Mouse (Mus musculus) hindbrain, embryonic 14.5 days (tissue): ENCODE data around the gene Olfr1338. TPM values are rescaled to one million over a fixed set of nuclear protein-coding genes. Genes with fewer than 3 reads are reported as not detected.

Experiments
- ATAC-seq: fragments of 200-750 bp; cut with Nextera tagmentation; 2 replicates; pipeline ENCODE4 v1.8.0; 2017; ENCODE audit warnings: moderate number of reproducible peaks, mild to moderate bottlenecking, moderate TSS enrichment, moderate library complexity; ENCODE audit not compliant: low FRiP score
- DNase-seq: peaks from one replicate; pipeline ENCODE4 v3.0.0-alpha.2; 2015; ENCODE audit warnings: low spot score
- H3K27ac ChIP-seq: fragments of 300-500 bp; sonication (generic); 2 replicates; pipeline ENCODE4 v1.5.1; 2014; ENCODE audit warnings: mild to moderate bottlenecking, moderate library complexity
- H3K27me3 ChIP-seq: fragments of 300-500 bp; sonication (generic); 2 replicates; pipeline ENCODE4 v1.6.1; 2014; ENCODE audit warnings: mild to moderate bottlenecking, low read length, mixed read lengths; ENCODE audit not compliant: control insufficient read depth, insufficient read depth
- H3K36me3 ChIP-seq: fragments of 300-500 bp; sonication (generic); replicated peaks from 2 replicates; pipeline ENCODE4 v1.6.1; 2014; ENCODE audit not compliant: control insufficient read depth, insufficient read depth
- H3K4me1 ChIP-seq: fragments of 300-500 bp; sonication (generic); replicated peaks from 2 replicates; pipeline ENCODE4 v1.6.1; 2014; ENCODE audit warnings: antibody characterized with exemption, low read length, mixed read lengths; ENCODE audit not compliant: control insufficient read depth, insufficient read depth
- H3K4me2 ChIP-seq: fragments of 300-500 bp; sonication (generic); replicated peaks from 2 replicates; pipeline ENCODE4 v1.6.1; 2014; ENCODE audit warnings: mild to moderate bottlenecking, moderate library complexity
- H3K4me3 ChIP-seq: fragments of 300-500 bp; sonication (generic); replicated peaks from 2 replicates; pipeline ENCODE4 v1.5.1; 2014; ENCODE audit warnings: mild to moderate bottlenecking, low read length
- H3K9ac ChIP-seq: fragments of 300-500 bp; sonication (generic); 2 replicates; pipeline ENCODE4 v1.6.1; 2014
- H3K9me3 ChIP-seq: fragments of 300-500 bp; sonication (generic); 2 replicates; pipeline ENCODE4 v1.6.1; 2016; ENCODE audit warnings: low read length; ENCODE audit not compliant: control insufficient read depth
- WGBS: fragments of 180-500 bp; shearing (Covaris S2); extraction: QIAGEN DNeasy Blood & Tissue Kit; methylation state at CpG from one replicate; pipeline ENCODE4 v1.1.7; 2014; 5-methylcytosine and 5-hydroxymethylcytosine counted together
- polyA plus RNA-seq: library from polyadenylated mRNA; unstranded; fragments of >200 nt; fragmentation: Nextera tagmentation; extraction: Ambion mirVana; gene quantifications from 2 replicates; pipeline ENCODE4 v1.2.1, GENCODE M21; 2014

Gene Olfr1338
- polyA plus RNA-seq, 1 experiment from 2014 or later, result not detected

- Histone ChIP-seq H3K9me3 (no peaks in the 10 kb centered on the region), H3K27me3 (no peaks in the 10 kb centered on the region), H3K27ac (no peak overlapping the region), H3K4me1 (no peaks in the 10 kb centered on the region), H3K4me2 (no peak overlapping the region), H3K9ac (no peak overlapping the region), H3K36me3 (no peaks in the 10 kb centered on the region), H3K4me3 (no peak overlapping the region)
- ATAC-seq (no peak), DNase-seq (no peak)
- WGBS, result 8% methylated on average over 1 of the region's 1 CpGs
Observed at GRCm38 (mm10) chr4:118711656-118712055, 46.9 kb downstream of the Olfr1338 start.

- Histone ChIP-seq H3K27ac (no peak overlapping the region), H3K4me3 (no peak overlapping the region), H3K9ac (no peak overlapping the region), H3K9me3 (no peaks in the 10 kb centered on the region), H3K4me1 (no peaks in the 10 kb centered on the region), H3K36me3 (no peaks in the 10 kb centered on the region), H3K4me2 (no peak overlapping the region), H3K27me3 (no peaks in the 10 kb centered on the region)
- WGBS, result 86% methylated on average over 5 of the region's 5 CpGs
- DNase-seq (no peak), ATAC-seq (no peak)
Observed at GRCm38 (mm10) chr4:118708086-118708485, 50.5 kb downstream of the Olfr1338 start.

GRCm38 (mm10) chr4:118703223-118703622, 55.3 kb downstream of the Olfr1338 start, which contains the start of gene Olfr1341:
TSS of gene Olfr1341 (plus strand) at chr4:118703523.
- H3K4me2 ChIP-seq, result no peak within 1 kb of the TSS
- H3K4me3 ChIP-seq, result no peak within 1 kb of the TSS
- DNase-seq (no peak), ATAC-seq (no peak)
- WGBS, result 79% methylated on average over 3 of the region's 3 CpGs
- no peaks in the 10 kb centered on the region for H3K4me1 ChIP-seq
- no peak within 1 kb of the TSS for H3K9ac ChIP-seq
- no peak within 1 kb of the TSS for H3K27ac ChIP-seq
- no peaks in the 10 kb centered on the region for H3K9me3 ChIP-seq
- no peaks in the 10 kb centered on the region for H3K36me3 ChIP-seq
- H3K27me3 ChIP-seq, result no peaks in the 10 kb centered on the region

Other genes with a start within 250 kb of the Olfr1338 start
- not detected in 2 replicates for gene 2610528J11Rik, start 231.7 kb downstream of the Olfr1338 start, polyA plus RNA-seq
- not detected in 2 replicates for gene Tmem125, start 214.7 kb downstream of the Olfr1338 start, polyA plus RNA-seq
- gene Cfap57, start 138.0 kb downstream of the Olfr1338 start, polyA plus RNA-seq, result 1.7 and 3.1 TPM in 2 replicates
- 102 TPM in 2 replicates for gene Ebna1bp2, start 137.9 kb downstream of the Olfr1338 start, polyA plus RNA-seq
- gene Olfr62, start 99.8 kb downstream of the Olfr1338 start, polyA plus RNA-seq, result not detected in 2 replicates
- gene Olfr1342, start 66.0 kb downstream of the Olfr1338 start, polyA plus RNA-seq, result not detected in 2 replicates
- gene Olfr1341, start 55.2 kb downstream of the Olfr1338 start, polyA plus RNA-seq, result not detected in 2 replicates
- gene Olfr1340, start 38.6 kb downstream of the Olfr1338 start, polyA plus RNA-seq, result not detected in 2 replicates
- not detected in 2 replicates for gene Olfr1339, start 26.6 kb downstream of the Olfr1338 start, polyA plus RNA-seq
- gene Olfr1337, start 23.8 kb upstream of the Olfr1338 start, polyA plus RNA-seq, result not detected in 2 replicates
- gene Olfr1335, start 51.2 kb upstream of the Olfr1338 start, polyA plus RNA-seq, result not detected in 2 replicates
- gene Olfr1333, start 77.5 kb upstream of the Olfr1338 start, polyA plus RNA-seq, result not detected in 2 replicates
- gene Olfr1331, start 105.9 kb upstream of the Olfr1338 start, polyA plus RNA-seq, result not detected in 2 replicates
- gene Olfr1330, start 129.9 kb upstream of the Olfr1338 start, polyA plus RNA-seq, result not detected in 2 replicates
- not detected in 2 replicates for gene Olfr1329, start 158.7 kb upstream of the Olfr1338 start, polyA plus RNA-seq
- gene Olfr1328, start 179.9 kb upstream of the Olfr1338 start, polyA plus RNA-seq, result not detected in 2 replicates
- gene Lao1, start 202.8 kb upstream of the Olfr1338 start, polyA plus RNA-seq, result not detected in 2 replicates